Mouse (Mus musculus): ENCODE measurements around the gene Zfp646. TPM values are rescaled to one million over a fixed set of nuclear protein-coding genes. Genes with fewer than 3 reads are reported as not detected.

Zfp646 gene
- polyA plus RNA-seq, 1 experiment from 2014 or later, result 17.5 TPM

GRCm38 (mm10) chr7:127899997-127900396 lies 24.0 kb downstream of the Zfp646 start:
- 0 out of 2 replicates have a peak, but pooled peaks cover 2% of the 10 kb centered on the region for H3K27me3 ChIP-seq
- H3K9me3 ChIP-seq, result no peaks in the 10 kb centered on the region
- no peak for ATAC-seq (ENCODE audit: insufficient number of reproducible peaks, insufficient read depth, low FRiP score, low TSS enrichment, low read depth)
- no peak overlapping the region for H3K9ac ChIP-seq (replicated peaks)
- no peak overlapping the region for H3K4me2 ChIP-seq
- 47% methylated on average over 7 of the region's 7 CpGs for WGBS
- no peak overlapping the region for H3K27ac ChIP-seq
- H3K4me1 ChIP-seq (replicated peaks), result peaks cover 8% of the 10 kb centered on the region
- no peak overlapping the region for H3K4me3 ChIP-seq (replicated peaks)
- H3K36me3 ChIP-seq, result 0 out of 2 replicates have a peak, but pooled peaks cover under 1% of the 10 kb centered on the region

GRCm38 (mm10) chr7:127901772-127902171 lies 25.8 kb downstream of the Zfp646 start:
- Histone ChIP-seq H3K4me2 (no peak overlapping the region), H3K4me3 (replicated peaks) (no peak overlapping the region), H3K36me3 (peaks cover 18% of the 10 kb centered on the region), H3K27me3 (0 out of 2 replicates have a peak, but pooled peaks cover 2% of the 10 kb centered on the region), H3K9me3 (no peaks in the 10 kb centered on the region), H3K27ac (no peak overlapping the region), H3K4me1 (replicated peaks) (peaks cover 11% of the 10 kb centered on the region), H3K9ac (replicated peaks) (no peak overlapping the region)
- no peak for ATAC-seq (ENCODE audit: insufficient number of reproducible peaks, insufficient read depth, low FRiP score, low TSS enrichment, low read depth)
- WGBS, result 82% methylated on average over 2 of the region's 2 CpGs

- peak within 1 kb of the TSS; percentile 55 for H3K4me3 ChIP-seq (replicated peaks)
- peaks cover 42% of the 10 kb centered on the region for H3K36me3 ChIP-seq
- peaks cover 11% of the 10 kb centered on the region for H3K4me1 ChIP-seq (replicated peaks)
- peak within 1 kb of the TSS; percentile 80 for H3K27ac ChIP-seq
- no peaks in the 10 kb centered on the region for H3K9me3 ChIP-seq
- H3K9ac ChIP-seq (replicated peaks), result peak within 1 kb of the TSS; percentile 78
- 0 out of 2 replicates have a peak, but pooled peaks cover 2% of the 10 kb centered on the region for H3K27me3 ChIP-seq
- H3K4me2 ChIP-seq, result peak within 1 kb of the TSS; percentile 83
- 6% methylated on average over 38 of the region's 38 CpGs for WGBS
- ATAC-seq (ENCODE audit: insufficient number of reproducible peaks, insufficient read depth, low FRiP score, low TSS enrichment, low read depth), result peak; percentile 87
Measured at GRCm38 (mm10) chr7:127903971-127904796, 28.2 kb downstream of the Zfp646 start, which contains the start of gene Bckdk. TSS of gene Bckdk (plus strand) at chr7:127904082.

- ATAC-seq (ENCODE audit: insufficient number of reproducible peaks, insufficient read depth, low FRiP score, low TSS enrichment, low read depth), result no peak
- Histone ChIP-seq H3K27me3 (no peaks in the 10 kb centered on the region), H3K4me3 (replicated peaks) (no peak overlapping the region), H3K27ac (no peak overlapping the region), H3K9me3 (no peaks in the 10 kb centered on the region), H3K4me1 (replicated peaks) (peaks cover 11% of the 10 kb centered on the region), H3K9ac (replicated peaks) (no peak overlapping the region), H3K36me3 (peaks cover 52% of the 10 kb centered on the region), H3K4me2 (no peak overlapping the region)
- 93% methylated on average over 12 of the region's 12 CpGs for WGBS
Measured at GRCm38 (mm10) chr7:127907939-127908338, 31.9 kb downstream of the Zfp646 start.

- no peak for ATAC-seq (ENCODE audit: insufficient number of reproducible peaks, insufficient read depth, low FRiP score, low TSS enrichment, low read depth)
- Histone ChIP-seq H3K9ac (replicated peaks) (no peak overlapping the region), H3K27me3 (no peaks in the 10 kb centered on the region), H3K36me3 (peaks cover 52% of the 10 kb centered on the region), H3K27ac (no peak overlapping the region), H3K4me2 (no peak overlapping the region), H3K4me3 (replicated peaks) (no peak overlapping the region), H3K9me3 (no peaks in the 10 kb centered on the region), H3K4me1 (replicated peaks) (peaks cover 15% of the 10 kb centered on the region)
- 93% methylated on average over 4 of the region's 4 CpGs for WGBS
Measured at GRCm38 (mm10) chr7:127908656-127909055, 32.6 kb downstream of the Zfp646 start.

GRCm38 (mm10) chr7:127912190-127912871 lies 36.3 kb downstream of the Zfp646 start, which contains the start of gene Kat8:
TSS of gene Kat8 (plus strand) at chr7:127912516.
- peak within 1 kb of the TSS; percentile 94 for H3K4me3 ChIP-seq (replicated peaks)

GRCm38 (mm10) chr7:127912938-127913337 lies 36.9 kb downstream of the Zfp646 start:
- H3K4me2 ChIP-seq, result peak overlapping the region; percentile 68
- no peaks in the 10 kb centered on the region for H3K9me3 ChIP-seq
- H3K27me3 ChIP-seq, result no peaks in the 10 kb centered on the region
- H3K9ac ChIP-seq (replicated peaks), result peak overlapping the region; percentile 76
- H3K4me3 ChIP-seq (replicated peaks), result peak overlapping the region; percentile 94
- peaks cover 4% of the 10 kb centered on the region; the same call in 1 of the 2 replicates for H3K4me1 ChIP-seq (replicated peaks)
- no peak for ATAC-seq (ENCODE audit: insufficient number of reproducible peaks, insufficient read depth, low FRiP score, low TSS enrichment, low read depth)
- peaks cover 49% of the 10 kb centered on the region for H3K36me3 ChIP-seq
- WGBS, result 32% methylated on average over 4 of the region's 4 CpGs
- peak overlapping the region; percentile 93 for H3K27ac ChIP-seq

More at GRCm38 (mm10) chr7:127912190-127912871, 36.3 kb downstream of the Zfp646 start, which contains the start of gene Kat8:
- peaks cover 4% of the 10 kb centered on the region; the same call in 1 of the 2 replicates for H3K4me1 ChIP-seq (replicated peaks)
- no peaks in the 10 kb centered on the region for H3K27me3 ChIP-seq
- H3K27ac ChIP-seq, result peak within 1 kb of the TSS; percentile 93
- WGBS, result under 1% methylated on average over 40 of the region's 40 CpGs
- H3K4me2 ChIP-seq, result peak within 1 kb of the TSS; percentile 68
- H3K36me3 ChIP-seq, result peaks cover 50% of the 10 kb centered on the region
- H3K9me3 ChIP-seq, result no peaks in the 10 kb centered on the region
- peak within 1 kb of the TSS; percentile 76 for H3K9ac ChIP-seq (replicated peaks)
- ATAC-seq (ENCODE audit: insufficient number of reproducible peaks, insufficient read depth, low FRiP score, low TSS enrichment, low read depth), result peak; percentile 92

- H3K9me3 ChIP-seq, result no peaks in the 10 kb centered on the region
- 88% methylated on average over 12 of the region's 12 CpGs for WGBS
- peaks cover 45% of the 10 kb centered on the region for H3K36me3 ChIP-seq
- no peak overlapping the region for H3K27ac ChIP-seq
- H3K4me3 ChIP-seq (replicated peaks), result no peak overlapping the region
- H3K4me2 ChIP-seq, result no peak overlapping the region
- H3K9ac ChIP-seq (replicated peaks), result no peak overlapping the region
- no peak for ATAC-seq (ENCODE audit: insufficient number of reproducible peaks, insufficient read depth, low FRiP score, low TSS enrichment, low read depth)
- H3K27me3 ChIP-seq, result no peaks in the 10 kb centered on the region
- H3K4me1 ChIP-seq (replicated peaks), result peaks cover 4% of the 10 kb centered on the region; the same call in 1 of the 2 replicates
Measured at GRCm38 (mm10) chr7:127915293-127915692, 39.3 kb downstream of the Zfp646 start.

- H3K27ac ChIP-seq, result no peak overlapping the region
- 53% methylated on average over 3 of the region's 3 CpGs for WGBS
- H3K9ac ChIP-seq (replicated peaks), result no peak overlapping the region
- no peaks in the 10 kb centered on the region for H3K9me3 ChIP-seq
- H3K36me3 ChIP-seq, result peaks cover 73% of the 10 kb centered on the region
- H3K4me3 ChIP-seq (replicated peaks), result no peak overlapping the region
- H3K4me1 ChIP-seq (replicated peaks), result peaks cover 1% of the 10 kb centered on the region; the same call in 1 of the 2 replicates
- no peak for ATAC-seq (ENCODE audit: insufficient number of reproducible peaks, insufficient read depth, low FRiP score, low TSS enrichment, low read depth)
- no peak overlapping the region for H3K4me2 ChIP-seq
- H3K27me3 ChIP-seq, result no peaks in the 10 kb centered on the region
Measured at GRCm38 (mm10) chr7:127918203-127918602, 42.2 kb downstream of the Zfp646 start.

GRCm38 (mm10) chr7:127919290-127919689 lies 43.3 kb downstream of the Zfp646 start:
- Histone ChIP-seq H3K4me2 (no peak overlapping the region), H3K27me3 (no peaks in the 10 kb centered on the region), H3K27ac (no peak overlapping the region), H3K9ac (replicated peaks) (no peak overlapping the region), H3K4me1 (replicated peaks) (no peaks in the 10 kb centered on the region), H3K4me3 (replicated peaks) (no peak overlapping the region), H3K36me3 (peaks cover 84% of the 10 kb centered on the region), H3K9me3 (no peaks in the 10 kb centered on the region)
- 79% methylated on average over 7 of the region's 7 CpGs for WGBS
- no peak for ATAC-seq (ENCODE audit: insufficient number of reproducible peaks, insufficient read depth, low FRiP score, low TSS enrichment, low read depth)

- WGBS, result 68% methylated on average over 8 of the region's 8 CpGs
- no peak overlapping the region for H3K27ac ChIP-seq
- no peak overlapping the region for H3K4me2 ChIP-seq
- ATAC-seq (ENCODE audit: insufficient number of reproducible peaks, insufficient read depth, low FRiP score, low TSS enrichment, low read depth), result no peak
- H3K9ac ChIP-seq (replicated peaks), result no peak overlapping the region
- H3K4me1 ChIP-seq (replicated peaks), result no peaks in the 10 kb centered on the region
- no peak overlapping the region for H3K4me3 ChIP-seq (replicated peaks)
- no peaks in the 10 kb centered on the region for H3K27me3 ChIP-seq
- H3K36me3 ChIP-seq, result peaks cover 90% of the 10 kb centered on the region
- H3K9me3 ChIP-seq, result no peaks in the 10 kb centered on the region
Measured at GRCm38 (mm10) chr7:127921516-127921915, 45.5 kb downstream of the Zfp646 start.

Data from limb, embryonic 12.5 days (tissue).